Mouse (Mus musculus) heart, postnatal 0 days (tissue): ENCODE measurements around the gene Piwil4. TPM values are rescaled to one million over a fixed set of nuclear protein-coding genes. Genes with fewer than 3 reads are reported as not detected.

Experiments
- ATAC-seq: fragments of 200-750 bp; cut with Nextera tagmentation; 2 replicates; pipeline ENCODE4 v1.8.0; 2017; ENCODE audit warnings: low read depth, moderate number of reproducible peaks, moderate library complexity; ENCODE audit not compliant: insufficient read depth
- DNase-seq: peaks from one replicate; pipeline ENCODE4 v3.0.0-alpha.2; 2016; ENCODE audit warnings: low spot score
- H3K27ac ChIP-seq: fragments of 300-500 bp; sonication (generic); 2 replicates; pipeline ENCODE4 v1.5.1; 2014; ENCODE audit warnings: low read depth, mild to moderate bottlenecking
- H3K27me3 ChIP-seq: fragments of 300-500 bp; sonication (generic); 2 replicates; pipeline ENCODE4 v1.6.1; 2014; ENCODE audit warnings: low read length, mixed read lengths; ENCODE audit not compliant: control insufficient read depth, insufficient read depth
- H3K36me3 ChIP-seq: fragments of 300-500 bp; sonication (generic); replicated peaks from 2 replicates; pipeline ENCODE4 v1.6.1; 2014; ENCODE audit warnings: low read length, mixed read lengths; ENCODE audit not compliant: control insufficient read depth, insufficient read depth
- H3K4me1 ChIP-seq: fragments of 300-500 bp; sonication (generic); 2 replicates; pipeline ENCODE4 v1.6.1; 2014; ENCODE audit warnings: antibody characterized with exemption; ENCODE audit not compliant: control insufficient read depth, insufficient read depth
- H3K4me2 ChIP-seq: fragments of 300-500 bp; sonication (generic); 2 replicates; pipeline ENCODE4 v1.6.1; 2014; ENCODE audit warnings: low read depth, mild to moderate bottlenecking, low read length, moderate library complexity
- H3K4me3 ChIP-seq: fragments of 300-500 bp; sonication (generic); 2 replicates; pipeline ENCODE4 v1.5.1; 2014; ENCODE audit warnings: low read depth, low read length
- H3K9ac ChIP-seq: fragments of 300-500 bp; sonication (generic); replicated peaks from 2 replicates; pipeline ENCODE4 v1.6.1; 2014; ENCODE audit warnings: low read depth, low read length, mixed read lengths
- H3K9me3 ChIP-seq: fragments of 300-500 bp; sonication (generic); replicated peaks from 2 replicates; pipeline ENCODE4 v1.6.1; 2016; ENCODE audit warnings: low read length; ENCODE audit not compliant: control insufficient read depth
- CTCF ChIP-seq: IDR thresholded peaks from 2 replicates; pipeline ENCODE4 v1.5.1; 2016; ENCODE audit warnings: antibody characterized with exemption, control low read depth, low read depth
- EP300 ChIP-seq: IDR thresholded peaks from 2 replicates; pipeline ENCODE4 v1.6.1; 2016; ENCODE audit warnings: antibody characterized with exemption, low read depth
- WGBS: fragments of 180-500 bp; shearing (Covaris S2); extraction: QIAGEN DNeasy Blood & Tissue Kit; methylation state at CpG from one replicate; pipeline ENCODE4 v1.1.7; 2014; 5-methylcytosine and 5-hydroxymethylcytosine counted together
- polyA plus RNA-seq: library from polyadenylated mRNA; unstranded; fragments of >200 nt; fragmentation: Nextera tagmentation; extraction: Ambion mirVana; gene quantifications from 2 replicates; pipeline ENCODE4 v1.2.1, GENCODE M21; 2015
- total RNA-seq: library from RNA; depleted of rRNA; stranded (reverse); fragments of >200 nt; gene quantifications from 2 replicates; pipeline ENCODE4 v1.2.3, GENCODE M21; 2014; ENCODE audit warnings: low replicate concordance

The Piwil4 gene
- total and polyA plus RNA-seq, 2 experiments from 2014 or later: 0.12 TPM; not detected in 1

GRCm38 (mm10) chr9:14697903-14698302 lies 42.6 kb downstream of the Piwil4 start:
- WGBS: 71% methylated on average over 4 of the region's 4 CpGs
- ATAC-seq (no peak), DNase-seq (no peak)

GRCm38 (mm10) chr9:14689376-14690108 lies 51.0 kb downstream of the Piwil4 start:
- Histone ChIP-seq H3K4me1 (peaks cover 22% of the 10 kb centered on the region), H3K4me2 (0 out of 2 replicates have a peak overlapping the region, but pooled peaks have one; percentile 12), H3K4me3 (no peak overlapping the region), H3K27ac (peak overlapping the region; percentile 93), H3K27me3 (no peaks in the 10 kb centered on the region), H3K9me3 (no peaks in the 10 kb centered on the region), H3K36me3 (no peaks in the 10 kb centered on the region), H3K9ac (no peak overlapping the region)
- WGBS: 12% methylated on average over 12 of the region's 12 CpGs
- ATAC-seq (peak; percentile 94), DNase-seq (peak; percentile 88)
- TF ChIP-seq EP300 (peak; percentile 100), CTCF (no peak)

More at GRCm38 (mm10) chr9:14697903-14698302, 42.6 kb downstream of the Piwil4 start:
- Histone ChIP-seq H3K9ac (no peak overlapping the region), H3K9me3 (no peaks in the 10 kb centered on the region), H3K27me3 (no peaks in the 10 kb centered on the region), H3K4me1 (no peaks in the 10 kb centered on the region), H3K4me2 (no peak overlapping the region), H3K27ac (no peak overlapping the region), H3K4me3 (no peak overlapping the region), H3K36me3 (no peaks in the 10 kb centered on the region)
- TF ChIP-seq EP300 (no peak), CTCF (peak; percentile 43)

- H3K4me3 ChIP-seq: no peak overlapping the region
- no peaks in the 10 kb centered on the region for H3K27me3 ChIP-seq
- WGBS: 67% methylated on average over 4 of the region's 4 CpGs
- H3K4me1 ChIP-seq: peaks cover 23% of the 10 kb centered on the region
- H3K9me3 ChIP-seq: no peaks in the 10 kb centered on the region
- no peak overlapping the region for H3K9ac ChIP-seq
- DNase-seq: no peak
- 0 out of 2 replicates have a peak overlapping the region, but pooled peaks have one; percentile 0 for H3K27ac ChIP-seq
- no peak overlapping the region for H3K4me2 ChIP-seq
- H3K36me3 ChIP-seq: no peaks in the 10 kb centered on the region
- ATAC-seq: no peak
- TF ChIP-seq CTCF (no peak), EP300 (no peak)
Measured at GRCm38 (mm10) chr9:14684363-14684762, 56.2 kb downstream of the Piwil4 start.

GRCm38 (mm10) chr9:14682741-14683140 lies 57.8 kb downstream of the Piwil4 start:
- no peak for DNase-seq
- Histone ChIP-seq H3K27ac (no peak overlapping the region), H3K27me3 (no peaks in the 10 kb centered on the region), H3K36me3 (no peaks in the 10 kb centered on the region), H3K4me2 (no peak overlapping the region), H3K9ac (no peak overlapping the region), H3K4me3 (no peak overlapping the region), H3K9me3 (0 out of 2 replicates have a peak, but pooled peaks cover 6% of the 10 kb centered on the region), H3K4me1 (peaks cover 12% of the 10 kb centered on the region)
- ATAC-seq: no peak
- TF ChIP-seq EP300: no peak
- no peak for TF ChIP-seq CTCF

GRCm38 (mm10) chr9:14680584-14680983 lies 59.9 kb downstream of the Piwil4 start:
- TF ChIP-seq EP300 (no peak), CTCF (no peak)

More at GRCm38 (mm10) chr9:14680584-14680983, 59.9 kb downstream of the Piwil4 start:
- H3K27ac ChIP-seq: no peak overlapping the region
- H3K4me2 ChIP-seq: no peak overlapping the region
- 74% methylated on average over 2 of the region's 2 CpGs for WGBS
- peaks cover 18% of the 10 kb centered on the region for H3K4me1 ChIP-seq
- H3K27me3 ChIP-seq: no peaks in the 10 kb centered on the region
- no peak overlapping the region for H3K4me3 ChIP-seq
- H3K36me3 ChIP-seq: no peaks in the 10 kb centered on the region
- no peak overlapping the region for H3K9ac ChIP-seq
- no peak for ATAC-seq
- H3K9me3 ChIP-seq: 0 out of 2 replicates have a peak, but pooled peaks cover 6% of the 10 kb centered on the region
- no peak for DNase-seq
